Mouse (Mus musculus) testis, adult 2 months (tissue): ENCODE measurements around the gene Nkap. TPM values are rescaled to one million over a fixed set of nuclear protein-coding genes. Genes with fewer than 3 reads are reported as not detected.
"Not testable (repeated sequence)": the region's sequence is repeated elsewhere in the genome, so short reads cannot be mapped to it uniquely, and the experiment has no call there.

ENCODE experiments used
- H3K27ac ChIP-seq: fragments of 200-500 bp; 2 replicates; pipeline ENCODE4 v1.5.1; 2012; ENCODE audit warnings: low read depth, low read length; ENCODE audit not compliant: control insufficient read depth, insufficient read depth
- H3K27me3 ChIP-seq: fragments of 200-500 bp; 2 replicates; pipeline ENCODE4 v1.6.1; 2012; ENCODE audit warnings: mild to moderate bottlenecking, low read length, moderate library complexity; ENCODE audit not compliant: control insufficient read depth, insufficient read depth
- H3K36me3 ChIP-seq: fragments of 200-500 bp; 2 replicates; pipeline ENCODE4 v1.6.1; 2012; ENCODE audit warnings: mild to moderate bottlenecking, low read length; ENCODE audit not compliant: control insufficient read depth, insufficient read depth
- H3K4me1 ChIP-seq: fragments of 200-500 bp; 2 replicates; pipeline ENCODE4 v1.6.1; 2012; ENCODE audit warnings: low read length; ENCODE audit not compliant: control insufficient read depth, insufficient read depth
- H3K4me3 ChIP-seq: fragments of 200-500 bp; 2 replicates; pipeline ENCODE4 v1.5.1; 2012; ENCODE audit warnings: low read depth, mild to moderate bottlenecking, low read length, moderate library complexity, mixed read lengths; ENCODE audit not compliant: control insufficient read depth
- CTCF ChIP-seq: fragments of 200-500 bp; IDR thresholded peaks from 2 replicates; pipeline ENCODE4 v1.5.1; 2012; ENCODE audit warnings: low read depth, mild to moderate bottlenecking, inconsistent platforms, low read length, moderate library complexity; ENCODE audit not compliant: control insufficient read depth, insufficient read depth, insufficient replicate concordance
- POLR2A ChIP-seq: fragments of 200-500 bp; IDR thresholded peaks from 2 replicates; pipeline ENCODE4 v1.6.1; 2012; ENCODE audit warnings: low read depth, mild to moderate bottlenecking, inconsistent platforms, low read length, moderate library complexity; ENCODE audit not compliant: control insufficient read depth
- polyA plus RNA-seq: library from polyadenylated mRNA; depleted of rRNA; stranded (reverse); fragments of >200 nt; gene quantifications from 2 replicates; pipeline ENCODE4 v1.2.3, GENCODE M21; 2012

Nkap gene
- polyA plus RNA-seq, 1 experiment: 0.22 TPM

DNA sequence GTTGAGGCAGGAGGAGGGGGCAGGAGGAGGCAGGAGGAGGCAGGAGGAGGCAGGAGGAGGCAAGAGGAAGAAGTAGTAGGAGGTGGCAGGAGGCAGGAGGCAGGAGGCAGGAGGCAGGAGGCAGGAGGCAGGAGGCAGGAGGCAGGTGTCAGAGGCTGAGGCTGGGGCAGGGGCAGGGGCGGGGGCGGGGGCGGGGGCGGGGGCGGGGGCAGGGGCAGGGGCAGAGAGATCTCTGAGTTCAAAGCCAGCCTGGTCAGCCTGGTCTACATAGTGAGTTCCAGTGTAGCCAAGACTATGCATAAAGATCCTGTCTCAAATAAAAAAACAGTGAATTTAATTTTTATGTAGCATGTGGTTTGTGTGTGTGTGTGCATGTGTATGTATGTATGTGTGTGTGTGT, 9.5 kb upstream of the Nkap start:
- Histone ChIP-seq H3K4me3 (no peak overlapping the region), H3K36me3 (no peaks in the 10 kb centered on the region), H3K4me1 (no peaks in the 10 kb centered on the region), H3K27ac (no peak overlapping the region), H3K27me3 (no peaks in the 10 kb centered on the region)
- TF ChIP-seq POLR2A (no peak), CTCF (no peak)

- Histone ChIP-seq H3K27me3 (no peaks in the 10 kb centered on the region), H3K27ac (no peak overlapping the region), H3K4me1 (no peaks in the 10 kb centered on the region)
Measured at GRCm38 (mm10) chrX:37119585-37119984, 7.0 kb upstream of the Nkap start.

DNA sequence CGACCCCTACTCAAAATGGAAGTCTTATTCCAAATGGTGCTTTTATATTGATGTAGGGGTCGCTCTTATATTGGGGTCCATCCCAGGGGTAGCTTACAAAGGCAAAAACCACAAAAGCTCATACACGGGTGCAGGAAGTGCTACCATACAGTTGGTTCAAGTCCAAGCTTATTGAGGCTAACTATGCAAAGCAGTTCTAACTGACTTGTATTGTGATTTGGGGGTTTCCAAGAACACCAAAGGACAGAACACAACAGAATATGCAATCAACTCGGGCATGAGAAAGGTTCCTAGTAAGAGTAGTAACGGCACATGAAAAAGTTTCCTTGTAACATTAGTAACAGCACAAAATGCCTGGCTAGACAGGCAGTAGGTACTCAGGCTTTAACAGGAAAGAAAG, 6.4 kb upstream of the Nkap start:
- Histone ChIP-seq H3K4me3 (no peak overlapping the region), H3K4me1 (no peaks in the 10 kb centered on the region)

More at GRCm38 (mm10) chrX:37119585-37119984, 7.0 kb upstream of the Nkap start:
- H3K4me3 ChIP-seq: no peak overlapping the region
- TF ChIP-seq CTCF (no peak), POLR2A (no peak)
- H3K36me3 ChIP-seq: no peaks in the 10 kb centered on the region

GRCm38 (mm10) chrX:37125511-37125910, 1.1 kb upstream of the Nkap start:
- Histone ChIP-seq H3K4me3 (no peak overlapping the region), H3K4me1 (no peaks in the 10 kb centered on the region), H3K27me3 (no peaks in the 10 kb centered on the region), H3K36me3 (no peaks in the 10 kb centered on the region), H3K27ac (no peak overlapping the region)
- TF ChIP-seq POLR2A (no peak), CTCF (no peak)

More for the DNA sequence above, 6.4 kb upstream of the Nkap start:
- H3K27me3 ChIP-seq: no peaks in the 10 kb centered on the region
- H3K36me3 ChIP-seq: no peaks in the 10 kb centered on the region
- no peak for TF ChIP-seq CTCF
- TF ChIP-seq POLR2A: no peak
- H3K27ac ChIP-seq: no peak overlapping the region

GRCm38 (mm10) chrX:37141732-37142131, 15.1 kb downstream of the Nkap start:
- Histone ChIP-seq H3K27ac (no peak overlapping the region), H3K27me3 (no peaks in the 10 kb centered on the region), H3K4me1 (no peaks in the 10 kb centered on the region), H3K4me3 (no peak overlapping the region), H3K36me3 (no peaks in the 10 kb centered on the region)
- TF ChIP-seq POLR2A (no peak), CTCF (no peak)

GRCm38 (mm10) chrX:37144498-37144897, 17.9 kb downstream of the Nkap start:
- H3K36me3 ChIP-seq, H3K4me1 ChIP-seq, H3K4me3 ChIP-seq, H3K27ac ChIP-seq, H3K27me3 ChIP-seq: not testable (repeated sequence)

GRCm38 (mm10) chrX:37144954-37145353, 18.4 kb downstream of the Nkap start:
- TF ChIP-seq CTCF (no peak), POLR2A (no peak)
- no peaks in the 10 kb centered on the region for H3K4me1 ChIP-seq
- H3K36me3 ChIP-seq: no peaks in the 10 kb centered on the region
- H3K27me3 ChIP-seq: no peaks in the 10 kb centered on the region
- no peak overlapping the region for H3K4me3 ChIP-seq
- no peak overlapping the region for H3K27ac ChIP-seq

GRCm38 (mm10) chrX:37157839-37158238, 31.2 kb downstream of the Nkap start:
- H3K27me3 ChIP-seq: no peaks in the 10 kb centered on the region
- H3K36me3 ChIP-seq: no peaks in the 10 kb centered on the region
- H3K4me3 ChIP-seq: no peak overlapping the region
- TF ChIP-seq POLR2A (no peak), CTCF (no peak)
- no peak overlapping the region for H3K27ac ChIP-seq
- H3K4me1 ChIP-seq: no peaks in the 10 kb centered on the region
